Mouse (Mus musculus) layer of hippocampus, adult 18-20 months (tissue): ENCODE measurements around the gene Spag5. TPM values are rescaled to one million over a fixed set of nuclear protein-coding genes. Genes with fewer than 3 reads are reported as not detected.

ENCODE experiments used
- DNase-seq, 2 experiments: peaks; one replicate each; pipeline ENCODE4 v3.0.0; 2022; ENCODE audit warnings: low spot score in 2 of 2
- total RNA-seq, 2 experiments: library from RNA; stranded (reverse); gene quantifications; 2 replicates each; pipeline ENCODE4 v1.2.3; 2021

Gene Spag5
- total RNA-seq, 2 experiments from 2014 or later: 5.7 to 7.1 TPM

DNA sequence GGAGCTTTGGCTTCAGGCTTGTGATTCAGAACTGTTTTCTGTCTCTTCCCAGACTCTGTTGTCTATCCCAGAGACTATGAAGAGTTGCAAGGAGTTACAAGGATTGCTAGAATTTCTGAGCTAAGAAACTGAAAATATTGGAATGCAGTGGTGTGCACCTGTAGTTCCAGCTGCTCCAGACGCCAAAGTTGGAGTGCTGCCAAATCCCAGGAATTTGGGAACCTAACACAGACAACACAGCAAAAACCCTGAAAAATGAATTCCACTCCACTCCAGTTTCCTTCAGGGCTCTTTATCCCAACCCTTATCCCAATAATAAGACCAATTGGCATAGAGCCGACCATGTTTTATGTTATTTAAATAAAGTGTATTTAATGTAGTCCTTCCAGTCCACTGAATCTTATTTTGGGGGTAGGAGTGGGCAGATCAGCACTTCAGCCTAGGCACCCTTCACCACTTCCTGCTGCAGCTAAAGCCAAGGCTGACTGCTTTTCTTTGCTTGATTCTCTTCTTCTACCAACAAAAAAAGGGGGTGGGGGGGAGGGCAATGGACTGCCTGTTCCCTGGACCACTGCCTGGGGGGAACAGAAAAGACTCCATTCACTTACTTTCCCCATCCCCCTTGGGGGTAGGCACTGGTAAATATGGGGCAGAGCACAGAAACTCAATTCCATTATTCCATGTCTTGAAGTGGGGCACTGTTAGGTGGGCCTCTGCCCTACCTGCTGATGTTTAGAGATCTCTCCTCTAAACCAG lies 20.9 kb downstream of the Spag5 start:
- DNase-seq: peak in 1 of 2 experiments; percentile 48

DNA sequence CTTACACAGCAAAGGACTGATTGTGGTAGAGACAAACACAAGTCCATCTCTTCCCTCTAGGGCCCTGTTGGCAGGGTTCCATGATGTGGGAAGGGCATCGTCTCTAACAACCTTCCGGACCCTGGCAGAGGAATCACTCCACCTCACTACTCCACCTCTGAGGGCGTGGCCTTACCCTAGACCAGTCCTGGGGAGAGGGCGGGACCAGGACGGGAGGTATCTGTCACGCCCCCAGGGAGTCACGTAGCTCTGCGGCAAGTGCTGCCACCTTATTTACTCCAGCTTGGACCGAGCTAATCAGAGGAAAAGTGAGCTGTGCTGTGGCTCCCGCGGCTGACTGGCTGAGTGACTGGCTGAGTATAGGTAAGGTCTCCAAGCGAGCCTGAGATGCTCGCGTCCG lies 21.5 kb downstream of the Spag5 start, which contains the start of gene Aldoc:
TSS of gene Aldoc (plus strand) at position 109 of the 400 bp plus-strand sequence.
- peak; percentile 72 to 81 for DNase-seq

DNA sequence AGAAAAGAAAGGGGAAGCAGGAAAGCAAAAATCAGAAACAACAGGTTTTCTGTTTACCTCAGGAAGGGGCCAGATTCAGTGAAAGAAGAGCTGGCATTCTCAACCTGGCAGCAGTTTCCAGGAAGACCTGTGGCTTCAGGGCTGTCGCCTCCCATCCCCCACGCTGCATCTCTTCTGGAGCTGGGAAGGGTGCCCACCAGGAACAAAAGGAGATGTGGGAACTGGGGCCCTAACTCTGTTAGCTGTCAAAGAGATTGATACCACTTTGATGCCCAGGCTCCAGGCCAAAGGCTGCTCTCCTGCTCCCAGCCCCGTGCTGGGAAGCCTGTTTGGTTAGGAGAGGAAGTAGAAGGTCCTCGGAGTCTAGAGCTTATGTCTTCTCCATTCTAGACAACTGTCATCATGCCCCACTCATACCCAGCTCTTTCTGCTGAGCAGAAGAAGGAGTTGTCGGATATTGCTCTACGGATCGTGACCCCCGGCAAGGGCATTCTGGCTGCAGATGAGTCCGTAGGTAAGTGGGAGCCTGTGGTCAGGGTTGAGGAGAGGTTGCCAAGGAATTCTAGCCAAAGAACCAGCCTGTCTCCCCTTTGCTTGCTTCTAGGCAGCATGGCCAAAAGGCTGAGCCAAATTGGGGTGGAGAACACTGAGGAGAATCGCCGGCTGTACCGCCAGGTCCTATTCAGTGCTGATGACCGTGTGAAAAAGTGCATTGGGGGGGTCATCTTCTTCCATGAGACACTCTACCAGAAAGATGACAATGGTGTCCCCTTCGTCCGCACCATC lies 22.9 kb downstream of the Spag5 start:
- DNase-seq: no peak

- no peak for DNase-seq
These were observed 23.6 kb downstream of the Spag5 start for GRCm38 (mm10) chr11:78324965-78325364.

GRCm38 (mm10) chr11:78327215-78327614 lies 25.9 kb downstream of the Spag5 start:
- no peak for DNase-seq

DNA sequence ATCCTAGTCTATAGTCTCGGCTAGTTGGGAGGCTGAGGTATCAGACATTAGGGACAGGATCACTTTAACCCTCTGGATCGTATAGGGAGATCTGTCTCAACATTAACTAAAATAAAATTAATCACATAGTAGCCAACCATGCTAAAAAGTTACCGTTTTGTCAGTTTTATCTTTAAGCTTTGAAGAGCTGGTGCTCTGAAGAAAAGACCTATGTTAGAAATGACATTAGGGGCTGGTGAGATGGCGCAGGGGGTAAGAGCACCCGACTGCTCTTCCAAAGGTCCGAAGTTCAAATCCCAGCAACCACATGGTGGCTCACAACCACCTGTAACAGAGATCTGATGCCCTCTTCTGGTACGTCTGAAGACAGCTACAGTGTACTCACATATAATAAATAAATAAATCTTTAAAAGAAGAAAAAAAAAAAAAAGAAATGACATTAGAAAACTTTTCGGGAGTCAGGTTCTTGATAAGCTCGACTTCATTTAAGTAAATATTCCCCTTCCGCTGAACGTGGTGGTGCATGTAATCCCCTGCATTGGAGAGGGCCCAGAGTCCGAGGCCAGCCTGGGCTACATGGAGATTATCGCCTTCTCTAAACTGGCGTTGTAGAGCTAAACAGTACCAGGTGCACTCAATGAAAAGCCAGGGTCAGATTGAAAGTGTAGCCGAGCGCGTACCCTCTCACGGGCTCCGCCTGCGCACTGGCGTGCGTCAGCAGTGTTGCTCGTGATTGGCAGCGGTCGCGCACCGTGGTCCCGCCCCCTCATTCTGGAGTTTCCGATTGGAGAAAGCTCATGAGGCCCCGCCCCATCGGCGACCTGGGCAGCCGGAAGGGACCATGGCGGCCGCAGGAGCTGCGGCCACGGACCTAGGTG lies 26.5 kb downstream of the Spag5 start, which contains the start of gene Pigs:
TSS of gene Pigs (plus strand) at position 782 of the 878 bp plus-strand sequence.
- peak; percentile 89 to 98 for DNase-seq

DNA sequence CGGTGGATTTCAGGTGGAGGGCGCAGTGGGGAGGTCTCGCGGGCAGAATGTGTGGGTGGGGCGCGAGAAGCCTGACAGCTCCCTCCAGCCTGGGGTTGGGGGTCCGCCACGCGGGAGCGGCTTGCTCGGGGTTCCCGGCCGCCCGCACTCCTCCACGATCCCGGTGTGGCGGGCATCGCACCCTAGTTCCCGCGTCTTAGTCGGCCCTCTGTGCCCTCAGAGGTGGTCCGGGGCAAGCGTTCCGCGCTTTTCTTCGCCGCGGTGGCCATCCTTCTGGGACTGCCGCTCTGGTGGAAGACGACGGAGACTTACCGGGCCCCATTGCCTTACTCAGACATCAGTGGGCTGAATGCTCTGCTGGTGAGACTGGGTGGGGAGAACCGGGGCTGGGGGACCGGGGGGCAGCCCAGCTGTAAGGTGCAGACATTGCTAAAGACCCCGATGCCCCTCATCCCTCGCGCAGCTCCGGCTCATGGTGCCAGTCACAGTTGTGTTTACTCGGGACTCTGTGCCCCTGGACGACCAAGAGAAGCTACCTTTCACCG lies 27.3 kb downstream of the Spag5 start:
- no peak for DNase-seq

DNA sequence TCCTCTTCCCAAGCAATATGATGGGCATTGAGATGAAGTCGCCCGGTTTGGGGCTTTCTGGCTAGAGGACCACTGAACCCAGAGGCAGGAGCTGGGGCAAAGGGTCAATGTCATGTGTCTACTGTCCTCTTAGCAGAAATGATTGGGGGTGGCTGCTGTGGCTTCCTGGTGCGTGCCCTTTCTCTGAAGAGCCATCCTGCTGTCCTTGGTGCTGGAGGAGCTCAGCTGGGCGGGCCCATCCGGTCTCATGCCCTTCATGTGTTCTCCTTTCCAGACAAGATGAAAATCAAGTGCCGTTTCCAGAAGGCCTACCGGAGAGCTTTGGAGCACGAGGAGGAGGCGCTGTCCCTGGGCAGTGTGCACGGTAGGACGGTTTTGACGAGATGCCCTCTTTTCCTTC lies 31.3 kb downstream of the Spag5 start:
- DNase-seq: no peak

GRCm38 (mm10) chr11:78333992-78334391 lies 32.7 kb downstream of the Spag5 start:
- no peak for DNase-seq

DNA sequence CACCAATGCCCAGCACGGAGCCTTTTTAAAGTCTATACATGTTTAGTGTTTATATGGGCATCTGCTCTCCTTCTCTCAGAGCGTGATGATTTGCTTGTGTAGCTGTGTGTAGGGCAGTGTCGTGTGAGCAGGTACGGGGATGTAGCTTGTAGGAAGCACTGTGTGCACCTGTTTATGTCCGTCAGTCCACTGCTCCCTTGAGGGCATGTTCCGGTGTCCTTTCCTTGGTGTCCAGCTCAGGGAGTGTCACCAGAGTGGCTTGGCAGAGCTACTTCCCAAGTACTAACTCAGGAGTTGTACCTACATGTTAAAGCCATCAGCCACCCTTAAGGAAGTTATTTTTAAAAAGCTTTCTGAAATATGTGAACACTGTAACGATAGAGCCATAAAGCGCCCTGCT lies 35.7 kb downstream of the Spag5 start:
- DNase-seq: no peak

GRCm38 (mm10) chr11:78341702-78342101 lies 40.4 kb downstream of the Spag5 start:
- no peak for DNase-seq

GRCm38 (mm10) chr11:78343381-78344327 lies 42.3 kb downstream of the Spag5 start, which contains the start of gene Unc119:
TSS of gene Unc119 (plus strand) at chr11:78343482.
- DNase-seq: peak; percentile 64 to 71

DNA sequence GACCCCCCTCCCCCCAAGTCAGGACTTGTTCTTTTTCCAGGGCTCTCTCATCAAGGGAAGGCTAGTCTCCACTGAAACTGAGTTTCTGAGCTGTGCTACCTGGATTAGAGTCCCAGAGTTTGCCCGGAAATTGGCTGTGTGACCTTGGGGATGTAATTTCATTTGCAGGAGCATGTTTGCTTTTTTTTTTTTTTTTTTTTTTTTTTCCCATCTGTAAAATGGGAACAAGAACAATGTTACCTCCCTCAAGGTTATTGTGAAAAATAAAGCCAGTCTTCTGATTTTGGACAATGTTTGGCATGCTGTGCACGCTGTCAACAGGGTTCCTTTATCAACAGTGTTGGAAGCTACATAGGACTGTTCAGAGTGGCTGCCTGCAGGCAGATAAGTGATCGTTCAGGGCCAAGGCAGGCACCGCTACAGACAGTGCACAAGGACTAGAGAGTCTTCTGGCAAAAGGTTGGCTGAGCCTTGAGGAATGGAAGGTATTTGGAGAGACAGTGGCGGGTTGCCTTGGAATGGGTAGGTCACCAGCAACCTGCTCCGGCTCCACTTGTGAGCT lies 43.1 kb downstream of the Spag5 start:
- DNase-seq: no peak

GRCm38 (mm10) chr11:78344890-78345715 lies 43.8 kb downstream of the Spag5 start:
- no peak for DNase-seq

- DNase-seq: no peak
These were observed 44.5 kb downstream of the Spag5 start for GRCm38 (mm10) chr11:78345801-78346200.

DNA sequence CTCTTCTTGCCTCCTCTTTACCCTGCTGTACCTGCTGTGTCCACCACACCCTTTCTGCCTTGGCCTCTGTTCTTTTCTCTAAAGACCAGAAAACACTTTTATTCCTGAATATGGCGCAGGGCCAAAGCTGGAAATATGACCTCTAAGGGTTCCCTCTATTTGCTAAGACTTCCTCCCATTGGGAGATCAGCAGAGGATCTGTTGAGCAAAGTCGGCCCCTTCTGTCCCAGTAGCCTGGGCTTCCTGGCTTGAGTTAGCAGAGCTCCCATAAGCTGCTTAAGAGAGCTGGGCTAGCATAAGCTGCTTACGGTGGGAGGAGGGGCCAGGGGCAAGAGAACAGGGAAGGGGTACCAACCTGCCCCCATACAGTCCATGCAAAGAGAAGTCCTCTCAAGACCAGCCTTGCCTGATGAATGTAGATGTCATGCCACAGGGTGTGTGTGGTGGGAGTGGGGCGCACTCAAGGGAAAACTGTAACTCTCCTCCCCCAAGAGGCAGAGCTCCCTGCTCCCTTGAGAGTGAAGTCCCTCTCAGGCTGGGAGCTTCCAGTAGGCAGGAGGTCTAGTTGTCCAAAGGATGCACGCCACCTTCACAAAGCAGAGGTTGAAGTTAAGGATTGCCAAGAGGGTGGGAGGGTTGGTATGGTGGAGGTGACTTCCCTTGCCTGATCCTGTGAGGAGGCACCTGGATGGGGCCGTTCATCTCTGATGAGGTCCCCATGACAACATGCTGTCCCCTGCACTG lies 45.2 kb downstream of the Spag5 start:
- no peak for DNase-seq

DNA sequence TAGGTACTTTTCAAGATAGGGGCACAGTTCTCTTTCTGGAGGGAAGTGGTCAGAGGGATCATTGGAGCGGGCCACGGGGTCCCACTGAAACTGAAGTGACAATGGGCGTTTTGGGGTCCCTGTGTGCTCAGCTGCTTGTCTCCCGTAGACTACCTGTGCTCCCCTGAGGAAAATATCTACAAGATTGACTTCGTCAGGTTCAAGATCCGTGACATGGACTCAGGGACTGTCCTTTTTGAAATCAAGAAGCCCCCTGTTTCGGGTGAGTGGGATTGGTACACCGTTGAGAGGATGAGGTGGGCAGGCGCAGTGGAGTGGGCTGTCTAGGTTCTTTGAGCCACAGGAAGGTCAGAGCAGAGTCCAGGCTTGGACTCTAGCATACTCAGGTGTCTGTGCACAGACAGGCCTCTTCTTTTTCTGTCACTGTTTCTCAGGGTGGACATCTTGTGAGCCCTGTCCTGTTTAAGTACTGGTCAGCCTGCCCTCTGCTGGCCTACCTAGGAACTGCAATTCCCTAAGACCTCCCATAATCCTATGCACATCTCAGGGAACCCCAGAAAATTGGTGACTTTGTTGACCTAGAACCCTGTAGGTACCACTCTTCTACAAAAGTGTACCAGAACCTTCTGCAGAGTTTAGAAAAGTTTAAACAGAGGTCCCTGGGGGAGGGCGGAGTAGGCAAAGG lies 45.9 kb downstream of the Spag5 start:
- DNase-seq: peak in 1 of 2 experiments; percentile 81
